Mouse (Mus musculus) forebrain, embryonic 10.5 days (tissue): Measurements from ENCODE around the gene Gm20825. TPM values are rescaled to one million over a fixed set of nuclear protein-coding genes. Genes with fewer than 3 reads are reported as not detected.
"Not testable (repeated sequence)": the region's sequence is repeated elsewhere in the genome, so short reads cannot be mapped to it uniquely, and the experiment has no call there.

ENCODE experiments used
- DNase-seq: peaks from one replicate; pipeline ENCODE4 v3.0.0-alpha.2; 2017; ENCODE audit warnings: low spot score; ENCODE audit errors: extremely low spot score
- H3K27ac ChIP-seq: fragments of 300-500 bp; sonication (generic); 2 replicates; pipeline ENCODE4 v1.5.1; 2016; ENCODE audit warnings: mild to moderate bottlenecking
- H3K27me3 ChIP-seq: fragments of 300-500 bp; sonication (generic); 2 replicates; pipeline ENCODE4 v1.6.1; 2016; ENCODE audit warnings: mild to moderate bottlenecking; ENCODE audit not compliant: poor library complexity, severe bottlenecking
- H3K36me3 ChIP-seq: fragments of 300-500 bp; sonication (generic); replicated peaks from 2 replicates; pipeline ENCODE4 v1.6.1; 2016; ENCODE audit warnings: mild to moderate bottlenecking, moderate library complexity
- H3K4me1 ChIP-seq: fragments of 300-500 bp; sonication (generic); 2 replicates; pipeline ENCODE4 v1.6.1; 2016
- H3K4me3 ChIP-seq: fragments of 300-500 bp; sonication (generic); 2 replicates; pipeline ENCODE4 v1.5.1; 2016; ENCODE audit warnings: mild to moderate bottlenecking, moderate library complexity
- H3K9me3 ChIP-seq: fragments of 300-500 bp; sonication (generic); 2 replicates; pipeline ENCODE4 v1.6.1; 2016; ENCODE audit warnings: mild to moderate bottlenecking, moderate library complexity
- WGBS: fragments of 180-500 bp; shearing (Covaris S2); methylation state at CpG from one replicate; pipeline ENCODE4 v1.1.7; 2016; 5-methylcytosine and 5-hydroxymethylcytosine counted together
- polyA plus RNA-seq: library from polyadenylated mRNA; unstranded; fragments of >200 nt; fragmentation: Nextera tagmentation; extraction: Ambion mirVana; gene quantifications from 2 replicates; pipeline ENCODE4 v1.2.1, GENCODE M21; 2016

The Gm20825 gene
- polyA plus RNA-seq: not detected in 2 replicates

GRCm38 (mm10) chrY:8071407-8071806, at the start of gene Gm20825:
Gm20825 (minus strand) TSS chrY:8071507.
- not testable (repeated sequence) for H3K27me3 ChIP-seq, H3K36me3 ChIP-seq, H3K27ac ChIP-seq, H3K4me1 ChIP-seq, H3K9me3 ChIP-seq, H3K4me3 ChIP-seq, DNase-seq
- WGBS: 72% methylated on average over 2 of the region's 4 CpGs

Other genes starting within 250 kb of the Gm20825 start
- gene Gm29049, start 74.3 kb downstream of the Gm20825 start, polyA plus RNA-seq: not detected in 2 replicates
- not detected in 2 replicates for gene Gm20824, start 186.4 kb upstream of the Gm20825 start, polyA plus RNA-seq